Mouse (Mus musculus) heart, embryonic 15.5 days (tissue): ENCODE results near the gene Hacd2. TPM values are rescaled to one million over a fixed set of nuclear protein-coding genes. Genes with fewer than 3 reads are reported as not detected.

ENCODE experiments used
- ATAC-seq: fragments of 200-750 bp; cut with Nextera tagmentation; replicated peaks from 2 replicates; pipeline ENCODE4 v1.8.0; 2017; ENCODE audit warnings: low read depth, moderate TSS enrichment; ENCODE audit not compliant: insufficient number of reproducible peaks, insufficient read depth, low FRiP score
- H3K27ac ChIP-seq: fragments of 300-500 bp; sonication (generic); 2 replicates; pipeline ENCODE4 v1.5.1; 2015; ENCODE audit warnings: mild to moderate bottlenecking, inconsistent platforms
- H3K27me3 ChIP-seq: fragments of 300-500 bp; sonication (generic); 2 replicates; pipeline ENCODE4 v1.6.1; 2015; ENCODE audit warnings: inconsistent platforms
- H3K36me3 ChIP-seq: fragments of 300-500 bp; sonication (generic); 2 replicates; pipeline ENCODE4 v1.6.1; 2015; ENCODE audit warnings: mild to moderate bottlenecking, inconsistent platforms
- H3K4me1 ChIP-seq: fragments of 300-500 bp; sonication (generic); replicated peaks from 2 replicates; pipeline ENCODE4 v1.6.1; 2015; ENCODE audit warnings: inconsistent platforms
- H3K4me2 ChIP-seq: fragments of 300-500 bp; sonication (generic); 2 replicates; pipeline ENCODE4 v1.6.1; 2015; ENCODE audit warnings: inconsistent platforms, mild to moderate bottlenecking, moderate library complexity
- H3K4me3 ChIP-seq: fragments of 300-500 bp; sonication (generic); 2 replicates; pipeline ENCODE4 v1.5.1; 2015; ENCODE audit warnings: mild to moderate bottlenecking, inconsistent platforms
- H3K9ac ChIP-seq: fragments of 300-500 bp; sonication (generic); 2 replicates; pipeline ENCODE4 v1.6.1; 2015; ENCODE audit warnings: mild to moderate bottlenecking, inconsistent platforms
- H3K9me3 ChIP-seq: fragments of 300-500 bp; sonication (generic); replicated peaks from 2 replicates; pipeline ENCODE4 v1.6.1; 2016; ENCODE audit warnings: inconsistent platforms
- whole genome bisulfite sequencing: fragments of 180-500 bp; shearing (Covaris S2); methylation state at CpG from one replicate; pipeline ENCODE4 v1.1.7; 2015; ENCODE audit warnings: mixed read lengths; 5-methylcytosine and 5-hydroxymethylcytosine counted together
- polyA plus RNA-seq: library from polyadenylated mRNA; unstranded; fragments of >200 nt; fragmentation: Nextera tagmentation; extraction: Ambion mirVana; gene quantifications from 2 replicates; pipeline ENCODE4 v1.2.1, GENCODE M21; 2015

Hacd2 gene
- polyA plus RNA-seq, 1 experiment from 2014 or later = 53.7 TPM

GRCm38 (mm10) chr16:35034971-35035370, 12.7 kb downstream of the Hacd2 start:
- H3K27me3 ChIP-seq = no peaks in the 10 kb centered on the region
- ATAC-seq = no peak
- H3K4me3 ChIP-seq = no peak overlapping the region
- H3K4me1 ChIP-seq = peaks cover 13% of the 10 kb centered on the region
- no peak overlapping the region for H3K27ac ChIP-seq
- peaks cover 7% of the 10 kb centered on the region for H3K36me3 ChIP-seq
- 90% methylated on average over 5 of the region's 5 CpGs for WGBS
- H3K9me3 ChIP-seq = no peaks in the 10 kb centered on the region
- H3K4me2 ChIP-seq = no peak overlapping the region
- H3K9ac ChIP-seq = no peak overlapping the region

GRCm38 (mm10) chr16:35036754-35037153, 14.5 kb downstream of the Hacd2 start:
- peaks cover 7% of the 10 kb centered on the region; the same call in 1 of the 2 replicates for H3K4me1 ChIP-seq
- no peaks in the 10 kb centered on the region for H3K27me3 ChIP-seq
- H3K9ac ChIP-seq = no peak overlapping the region
- H3K36me3 ChIP-seq = peaks cover 7% of the 10 kb centered on the region; the same call in 1 of the 2 replicates
- H3K4me2 ChIP-seq = no peak overlapping the region
- no peak overlapping the region for H3K27ac ChIP-seq
- ATAC-seq = no peak
- 70% methylated on average over 5 of the region's 5 CpGs for WGBS
- no peaks in the 10 kb centered on the region for H3K9me3 ChIP-seq
- no peak overlapping the region for H3K4me3 ChIP-seq

GRCm38 (mm10) chr16:35038343-35039057, 16.3 kb downstream of the Hacd2 start:
- 39% methylated on average over 4 of the region's 4 CpGs for WGBS
- Histone ChIP-seq H3K9me3 (no peaks in the 10 kb centered on the region), H3K4me1 (peaks cover 4% of the 10 kb centered on the region; the same call in 1 of the 2 replicates), H3K4me2 (no peak overlapping the region), H3K9ac (no peak overlapping the region), H3K27me3 (no peaks in the 10 kb centered on the region), H3K27ac (no peak overlapping the region), H3K36me3 (peaks cover 17% of the 10 kb centered on the region; the same call in 1 of the 2 replicates), H3K4me3 (no peak overlapping the region)
- ATAC-seq = no peak

- Histone ChIP-seq H3K27me3 (no peaks in the 10 kb centered on the region), H3K36me3 (peaks cover 17% of the 10 kb centered on the region; the same call in 1 of the 2 replicates), H3K9me3 (no peaks in the 10 kb centered on the region), H3K4me3 (no peak overlapping the region), H3K27ac (no peak overlapping the region), H3K4me2 (no peak overlapping the region), H3K4me1 (peaks cover 4% of the 10 kb centered on the region; the same call in 1 of the 2 replicates), H3K9ac (no peak overlapping the region)
- 58% methylated on average over 1 of the region's 1 CpGs for WGBS
- ATAC-seq = no peak
Measured at GRCm38 (mm10) chr16:35040154-35040553, 17.9 kb downstream of the Hacd2 start.

GRCm38 (mm10) chr16:35041001-35041400, 18.8 kb downstream of the Hacd2 start:
- ATAC-seq = no peak
- H3K27me3 ChIP-seq = no peaks in the 10 kb centered on the region
- H3K9me3 ChIP-seq = no peaks in the 10 kb centered on the region
- no peak overlapping the region for H3K4me3 ChIP-seq
- WGBS = 87% methylated on average over 7 of the region's 7 CpGs
- H3K9ac ChIP-seq = no peak overlapping the region
- no peak overlapping the region for H3K4me2 ChIP-seq
- peaks cover 17% of the 10 kb centered on the region; the same call in 1 of the 2 replicates for H3K36me3 ChIP-seq
- H3K4me1 ChIP-seq = peaks cover 4% of the 10 kb centered on the region; the same call in 1 of the 2 replicates
- no peak overlapping the region for H3K27ac ChIP-seq

- H3K27me3 ChIP-seq = no peaks in the 10 kb centered on the region
- ATAC-seq = no peak
- H3K9ac ChIP-seq = no peak overlapping the region
- no peak overlapping the region for H3K4me3 ChIP-seq
- no peaks in the 10 kb centered on the region; the same call in 1 of the 2 replicates for H3K4me1 ChIP-seq
- peaks cover 11% of the 10 kb centered on the region; the same call in 1 of the 2 replicates for H3K36me3 ChIP-seq
- H3K9me3 ChIP-seq = no peaks in the 10 kb centered on the region
- no peak overlapping the region for H3K27ac ChIP-seq
- 79% methylated on average over 6 of the region's 6 CpGs for WGBS
- H3K4me2 ChIP-seq = no peak overlapping the region
Measured at GRCm38 (mm10) chr16:35046081-35046775, 24.0 kb downstream of the Hacd2 start.

- Histone ChIP-seq H3K9ac (no peak overlapping the region), H3K27me3 (no peaks in the 10 kb centered on the region), H3K9me3 (no peaks in the 10 kb centered on the region), H3K4me3 (no peak overlapping the region), H3K4me1 (no peaks in the 10 kb centered on the region; the same call in 1 of the 2 replicates), H3K27ac (no peak overlapping the region), H3K4me2 (no peak overlapping the region), H3K36me3 (peaks cover 3% of the 10 kb centered on the region; the same call in 1 of the 2 replicates)
- no peak for ATAC-seq
- 81% methylated on average over 6 of the region's 6 CpGs for WGBS
Measured at GRCm38 (mm10) chr16:35047272-35047969, 25.2 kb downstream of the Hacd2 start.

- Histone ChIP-seq H3K9ac (no peak overlapping the region), H3K4me1 (no peaks in the 10 kb centered on the region; the same call in 1 of the 2 replicates), H3K9me3 (no peaks in the 10 kb centered on the region), H3K36me3 (no peaks in the 10 kb centered on the region), H3K4me2 (no peak overlapping the region), H3K4me3 (no peak overlapping the region), H3K27ac (no peak overlapping the region), H3K27me3 (no peaks in the 10 kb centered on the region)
- no peak for ATAC-seq
- WGBS = 66% methylated on average over 5 of the region's 5 CpGs
Measured at GRCm38 (mm10) chr16:35051066-35051465, 28.8 kb downstream of the Hacd2 start.

GRCm38 (mm10) chr16:35052191-35052590, 30.0 kb downstream of the Hacd2 start:
- no peaks in the 10 kb centered on the region for H3K27me3 ChIP-seq
- ATAC-seq = no peak
- no peak overlapping the region for H3K4me3 ChIP-seq
- H3K9ac ChIP-seq = no peak overlapping the region
- H3K36me3 ChIP-seq = no peaks in the 10 kb centered on the region
- H3K27ac ChIP-seq = no peak overlapping the region
- 100% methylated on average over 1 of the region's 1 CpGs for WGBS
- H3K9me3 ChIP-seq = no peaks in the 10 kb centered on the region
- no peaks in the 10 kb centered on the region; the same call in 1 of the 2 replicates for H3K4me1 ChIP-seq
- H3K4me2 ChIP-seq = no peak overlapping the region

- Histone ChIP-seq H3K9me3 (no peaks in the 10 kb centered on the region), H3K4me1 (no peaks in the 10 kb centered on the region; the same call in 1 of the 2 replicates), H3K27me3 (no peaks in the 10 kb centered on the region), H3K36me3 (no peaks in the 10 kb centered on the region), H3K9ac (no peak overlapping the region), H3K4me2 (no peak overlapping the region), H3K27ac (no peak overlapping the region), H3K4me3 (no peak overlapping the region)
- ATAC-seq = no peak
- WGBS = 87% methylated on average over 8 of the region's 8 CpGs
Measured at GRCm38 (mm10) chr16:35054432-35055193, 32.4 kb downstream of the Hacd2 start.

- Histone ChIP-seq H3K9me3 (no peaks in the 10 kb centered on the region), H3K4me1 (no peaks in the 10 kb centered on the region; the same call in 1 of the 2 replicates), H3K27me3 (no peaks in the 10 kb centered on the region), H3K4me2 (no peak overlapping the region), H3K9ac (no peak overlapping the region), H3K36me3 (no peaks in the 10 kb centered on the region), H3K4me3 (no peak overlapping the region), H3K27ac (no peak overlapping the region)
- 81% methylated on average over 1 of the region's 1 CpGs for WGBS
- no peak for ATAC-seq
Measured at GRCm38 (mm10) chr16:35055194-35055506, 32.9 kb downstream of the Hacd2 start.
